Mouse (Mus musculus) spleen, adult 12 weeks (tissue): ENCODE data around the gene Ace3.
A peak's percentile ranks its signal among the peaks of the same experiment; 100 is the strongest.
"Not testable (repeated sequence)": the region's sequence is repeated elsewhere in the genome, so short reads cannot be mapped to it uniquely, and the experiment has no call there.

ENCODE experiments used
- DNase-seq: peaks from one replicate; pipeline ENCODE4 v3.0.0; 2022; ENCODE audit warnings: low spot score

Gene Ace3

GRCm38 (mm10) chr11:105978634-105979033 is 15.8 kb upstream of the Ace3 start:
- no peak for DNase-seq

GRCm38 (mm10) chr11:105984452-105984851 is 10.0 kb upstream of the Ace3 start:
- DNase-seq: no peak

- no peak for DNase-seq
These were observed 7.0 kb upstream of the Ace3 start for GRCm38 (mm10) chr11:105987446-105987845.

DNA sequence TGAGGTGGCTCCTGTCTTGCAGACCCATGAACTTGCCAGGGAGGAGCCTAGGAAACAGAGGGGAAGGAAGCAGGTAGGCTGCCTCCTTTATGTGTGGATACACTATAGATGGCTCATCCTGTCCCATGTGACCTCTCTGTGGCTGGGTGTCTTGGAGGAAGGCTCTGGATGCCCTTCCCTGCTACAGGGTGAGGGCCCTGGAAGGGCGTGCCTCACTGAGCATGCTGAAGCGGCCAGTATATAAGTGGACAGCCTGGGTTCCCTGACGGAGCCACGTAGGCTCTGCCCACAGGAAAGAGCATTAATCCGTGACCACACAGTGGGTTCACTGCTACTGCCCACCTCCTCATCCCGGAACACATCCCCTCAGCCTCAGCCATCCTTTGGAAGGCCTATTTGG is 5.0 kb upstream of the Ace3 start:
- DNase-seq: no peak

GRCm38 (mm10) chr11:105990231-105990630 is 4.2 kb upstream of the Ace3 start:
- no peak for DNase-seq

DNA sequence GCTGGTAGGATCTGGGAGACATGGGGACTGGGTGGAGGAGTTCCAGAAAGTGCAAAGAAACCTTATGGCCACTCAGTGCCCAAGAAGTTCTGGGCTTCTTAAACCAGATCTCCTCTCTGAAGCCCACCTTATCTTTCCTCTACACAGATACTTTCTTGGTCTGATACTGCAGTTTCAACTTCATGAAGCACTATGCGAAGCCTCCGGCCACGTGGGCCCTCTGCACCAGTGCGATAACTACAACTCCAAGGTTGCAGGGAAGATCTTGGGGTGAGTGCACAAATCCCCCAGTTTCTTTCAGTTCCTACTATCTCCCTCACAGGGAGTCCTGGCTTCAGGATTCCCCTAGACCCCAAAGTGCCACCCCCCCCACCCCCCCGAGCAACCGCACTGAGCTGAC is 5.6 kb downstream of the Ace3 start:
- DNase-seq: no peak

GRCm38 (mm10) chr11:106001718-106002117 is 7.2 kb downstream of the Ace3 start:
- DNase-seq: no peak

DNA sequence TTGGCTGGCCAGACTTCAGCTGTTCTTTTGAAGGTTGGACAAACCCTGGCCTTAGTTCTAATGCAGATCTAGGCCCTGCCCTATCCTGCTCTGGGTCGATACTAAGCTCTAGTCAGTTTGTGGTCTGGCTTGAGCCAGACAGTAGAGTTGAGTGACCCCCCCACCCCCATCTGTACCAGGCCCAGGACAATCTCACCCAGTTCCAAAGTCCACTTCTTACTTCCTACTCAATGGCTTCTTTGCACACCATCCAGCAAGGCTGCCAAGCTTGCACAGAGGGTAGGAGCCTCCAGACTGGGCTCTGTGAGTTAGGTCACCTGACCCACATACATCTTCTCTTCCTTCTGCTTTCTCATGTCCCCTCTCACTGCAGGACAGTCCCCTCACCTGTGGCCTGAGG is 10.1 kb downstream of the Ace3 start:
- no peak for DNase-seq

GRCm38 (mm10) chr11:106005970-106006369 is 11.5 kb downstream of the Ace3 start:
- DNase-seq: no peak

DNA sequence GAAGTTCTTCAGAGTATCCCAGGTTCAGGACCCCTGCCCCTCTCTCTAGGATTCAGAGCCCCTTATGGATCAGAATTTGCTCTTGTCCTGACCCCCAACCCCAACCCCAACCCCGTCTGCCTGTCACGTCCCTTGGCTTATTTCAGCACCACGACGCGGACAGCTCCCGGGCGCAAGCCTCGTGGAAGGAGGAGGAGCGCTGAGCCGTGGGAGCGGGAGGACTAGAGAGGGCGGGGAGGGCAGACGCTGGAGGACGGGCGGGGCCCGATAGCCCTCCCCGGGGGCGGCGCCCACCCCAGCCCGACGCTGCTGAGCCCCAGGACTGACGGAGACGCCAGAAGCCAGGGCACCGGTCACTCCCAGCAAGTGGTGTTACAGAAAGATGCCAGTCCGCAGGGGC is 13.3 kb downstream of the Ace3 start, which contains the start of gene Kcnh6:
Kcnh6 (plus strand) TSS at position 304 of the 400 bp plus-strand sequence.
- DNase-seq: peak; percentile 21

- DNase-seq: no peak
These were observed 18.2 kb downstream of the Ace3 start for GRCm38 (mm10) chr11:106012711-106013110.

- DNase-seq: no peak
These were observed 19.2 kb downstream of the Ace3 start for GRCm38 (mm10) chr11:106013556-106014225.

DNA sequence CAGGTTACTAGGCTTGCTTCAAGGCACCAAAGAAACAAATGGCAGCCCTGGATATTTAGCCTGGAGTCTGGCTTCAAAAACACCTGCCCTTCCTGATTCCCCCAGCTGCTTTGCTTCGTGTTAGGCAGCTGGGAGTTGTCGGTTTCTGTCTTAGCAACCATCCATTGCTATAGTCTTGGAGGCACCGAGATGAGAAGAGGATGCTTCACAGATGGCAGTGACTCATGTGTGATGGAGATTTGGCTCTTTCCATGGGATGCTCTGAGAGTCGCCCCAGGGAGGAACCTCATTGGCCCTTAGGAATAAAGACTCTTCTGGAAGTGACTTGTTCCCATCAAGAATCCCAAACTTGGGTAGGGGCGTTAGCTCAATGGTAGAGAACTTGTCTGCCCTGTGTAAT is 22.0 kb downstream of the Ace3 start:
- no peak for DNase-seq

DNA sequence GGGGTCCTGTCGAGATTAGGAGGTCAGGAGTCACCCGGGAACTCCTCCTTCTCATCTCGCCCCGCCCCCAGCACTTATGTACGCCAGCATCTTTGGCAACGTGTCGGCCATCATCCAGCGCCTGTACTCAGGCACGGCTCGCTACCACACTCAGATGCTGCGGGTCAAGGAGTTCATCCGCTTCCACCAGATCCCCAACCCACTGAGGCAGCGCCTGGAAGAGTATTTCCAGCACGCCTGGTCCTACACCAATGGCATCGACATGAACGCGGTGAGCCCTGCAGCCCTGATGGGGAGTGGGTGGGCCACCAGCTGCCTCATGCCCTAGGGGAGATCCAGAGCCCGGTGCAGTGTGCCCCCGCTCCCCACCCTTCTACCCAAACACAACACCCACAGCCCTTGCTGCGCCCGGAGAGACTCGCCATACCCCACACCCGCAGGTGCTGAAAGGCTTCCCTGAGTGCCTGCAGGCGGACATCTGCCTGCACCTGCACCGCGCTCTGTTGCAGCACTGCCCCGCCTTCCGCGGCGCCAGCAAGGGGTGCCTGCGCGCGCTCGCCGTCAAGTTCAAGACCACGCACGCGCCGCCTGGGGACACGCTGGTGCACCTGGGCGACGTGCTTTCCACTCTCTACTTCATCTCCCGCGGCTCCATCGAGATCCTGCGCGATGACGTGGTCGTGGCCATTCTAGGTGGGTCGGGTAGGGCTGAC is 25.7 kb downstream of the Ace3 start:
- DNase-seq: no peak

DNA sequence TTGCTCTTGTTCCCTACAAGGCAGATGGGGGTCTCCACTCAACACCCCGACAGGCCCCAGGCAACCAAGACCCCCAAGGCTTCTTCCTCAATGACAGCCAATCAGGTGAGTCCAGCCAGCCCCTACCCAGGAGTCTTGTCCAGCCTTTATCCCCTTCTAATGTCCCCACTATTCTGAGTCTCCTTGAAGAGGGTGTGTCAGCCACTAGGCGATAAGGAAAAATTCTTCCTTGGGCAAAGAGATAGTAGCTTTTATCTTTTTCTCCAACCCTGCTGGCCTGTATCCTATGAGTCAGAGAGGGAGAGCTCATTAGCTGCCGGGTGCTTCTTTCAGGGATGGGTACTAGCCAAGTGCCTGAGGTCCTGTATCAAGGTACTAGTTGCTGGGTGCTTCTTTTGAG is 31.3 kb downstream of the Ace3 start:
- DNase-seq: no peak

DNA sequence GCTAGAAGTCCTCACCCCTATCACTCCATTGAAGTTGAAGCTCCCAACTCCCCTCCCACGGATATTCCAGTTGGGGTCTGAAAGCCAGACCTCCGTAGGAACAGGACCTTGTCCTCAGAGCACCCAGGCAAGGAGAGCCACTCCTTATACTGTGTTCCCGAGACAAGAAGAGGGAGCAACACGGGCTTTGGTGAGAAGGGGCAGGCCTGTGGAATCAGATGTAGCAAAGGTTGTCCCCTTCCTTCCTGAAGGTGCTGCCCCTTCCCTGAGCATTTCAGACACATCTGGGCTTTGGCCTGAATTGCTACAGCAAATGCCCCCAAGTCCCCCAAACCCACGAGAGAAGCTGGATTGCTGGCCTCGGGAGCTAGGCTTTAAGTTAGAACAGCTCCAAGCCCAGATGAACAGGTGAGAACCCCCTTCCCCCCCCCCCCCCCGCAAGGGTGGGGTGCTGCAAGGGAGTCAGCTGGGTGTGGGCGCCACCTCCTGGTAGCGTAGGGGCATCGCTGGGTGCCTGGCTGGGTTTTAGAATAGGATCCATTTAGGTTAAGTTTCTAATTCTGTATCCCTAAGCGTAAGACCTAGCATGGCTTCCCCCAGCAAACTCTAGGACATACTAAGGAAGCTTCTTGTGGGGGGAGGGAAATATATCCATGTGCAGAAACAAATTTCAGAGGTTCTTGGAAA is 32.1 kb downstream of the Ace3 start:
- DNase-seq: peak; percentile 36

DNA sequence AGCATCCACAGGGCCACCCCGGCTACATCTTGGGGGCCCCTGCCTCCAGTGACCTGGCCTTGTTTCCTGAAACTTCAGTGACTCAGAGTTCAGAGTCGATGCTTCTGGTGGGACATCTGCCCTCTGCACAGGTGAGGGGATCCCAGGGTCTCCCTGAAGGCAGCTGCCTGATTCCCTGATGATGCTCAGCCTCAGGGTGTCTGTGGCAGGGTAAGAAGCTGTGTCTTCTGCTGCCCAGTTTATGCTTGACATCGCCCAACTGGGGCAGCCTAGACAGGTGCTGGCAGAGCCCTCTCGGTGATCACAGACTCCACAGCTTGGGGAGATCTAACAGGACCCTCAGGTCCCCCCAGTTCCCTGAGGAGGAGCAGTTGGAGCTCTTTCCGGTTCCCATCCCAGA is 33.1 kb downstream of the Ace3 start:
- DNase-seq: no peak

GRCm38 (mm10) chr11:106032074-106032473 is 37.6 kb downstream of the Ace3 start:
- not testable (repeated sequence) for DNase-seq

DNA sequence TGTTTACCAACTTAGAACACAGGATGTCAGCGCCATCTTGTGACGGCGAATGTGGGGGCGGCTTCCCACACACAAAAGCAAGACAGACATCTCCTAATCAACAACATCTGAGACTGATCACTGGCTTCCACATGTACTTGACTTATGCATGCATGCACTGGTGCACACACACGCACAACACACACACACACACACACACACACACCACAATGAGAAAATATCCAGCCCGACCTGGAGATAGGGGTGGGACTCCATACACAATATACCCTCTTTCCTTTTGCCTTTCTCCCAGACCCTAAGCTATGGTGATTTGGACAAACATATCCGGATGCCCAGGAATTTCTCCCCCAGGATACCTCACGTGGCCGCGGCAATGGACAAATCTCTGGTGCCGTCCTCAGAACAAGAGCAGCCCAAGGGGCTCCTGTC is 39.0 kb downstream of the Ace3 start:
- peak; percentile 50 for DNase-seq

GRCm38 (mm10) chr11:106034986-106035385 is 40.5 kb downstream of the Ace3 start:
- DNase-seq: no peak

DNA sequence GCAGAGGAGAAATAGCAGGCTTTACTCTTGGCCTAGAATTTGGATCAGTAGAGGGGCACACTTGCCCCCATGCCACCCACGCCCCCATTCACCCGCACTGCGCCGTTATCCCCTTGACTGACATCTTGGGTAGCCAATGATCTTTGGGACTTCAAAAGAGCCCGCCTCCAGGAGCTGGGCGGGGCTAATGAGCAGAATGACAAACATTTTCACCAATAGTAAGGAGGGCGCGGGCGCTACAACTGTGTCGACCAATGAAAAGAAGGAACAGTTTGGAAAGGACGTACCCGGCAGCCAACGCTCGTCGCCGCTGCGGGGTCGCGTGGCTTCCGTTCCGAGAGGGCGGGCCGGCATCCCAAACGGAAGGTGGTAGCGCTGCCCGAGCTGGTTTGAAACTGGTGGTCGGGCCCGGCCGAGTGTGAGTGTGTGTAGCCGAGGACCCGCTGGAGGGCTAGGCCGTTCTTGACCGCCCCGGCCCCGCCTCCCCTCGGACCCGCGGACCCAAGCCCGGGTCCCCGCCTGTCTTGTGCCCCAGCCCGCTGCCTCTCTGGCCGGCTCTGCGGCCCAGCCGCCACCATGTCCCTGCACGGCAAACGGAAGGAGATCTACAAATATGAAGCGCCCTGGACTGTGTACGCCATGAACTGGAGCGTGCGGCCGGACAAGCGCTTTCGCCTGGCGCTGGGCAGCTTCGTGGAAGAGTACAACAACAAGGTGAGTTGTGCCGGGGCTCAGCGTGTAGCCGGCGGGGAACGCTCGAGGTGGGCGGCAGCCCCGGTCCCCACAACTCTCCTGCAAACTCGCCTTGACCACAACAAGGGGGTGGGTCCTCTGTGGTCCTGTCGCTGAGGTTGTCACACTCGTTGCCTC is 42.3 kb downstream of the Ace3 start, which contains the start of gene Dcaf7:
Dcaf7 (plus strand) TSS at position 325 of the 870 bp plus-strand sequence.
- peak; percentile 99 for DNase-seq

DNA sequence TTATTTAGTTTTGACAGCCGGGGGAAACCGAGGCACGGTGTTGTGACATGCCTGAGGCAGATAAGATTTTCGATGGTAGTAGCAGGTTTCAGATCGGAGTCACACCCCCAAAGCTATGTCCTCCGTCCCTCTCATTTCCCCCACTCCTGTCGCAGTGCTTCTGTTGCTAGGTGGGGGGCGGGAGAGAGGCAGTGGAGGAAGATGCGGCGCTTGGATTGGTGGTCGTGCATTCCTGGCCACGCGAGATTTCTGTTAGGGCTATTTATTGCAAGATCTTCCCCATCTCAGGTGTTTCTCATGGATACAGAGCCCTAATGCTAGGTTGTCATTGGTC is 42.9 kb downstream of the Ace3 start:
- no peak for DNase-seq
